In genomic region chr9:8676607-8677006, GRCm38 (mm10) we compare ENCODE assay signal across 11 mouse cellular contexts.
A peak's percentile ranks its signal among the peaks of the same experiment; 100 is the strongest.
DNase-seq lines count a peak whose midpoint lies in the region; ATAC-seq and TF ChIP-seq lines count a peak whose summit lies in the region.
"Had no signal": no experiment of that assay in that cellular context is flagged by ENCODE, and none has a peak within 500 bp of the region (broad histone marks: within the 10 kb centered on the region; RNA-seq: fewer than 3 reads in every experiment).

No protein-coding gene starts in this region.

- no peak overlapping the region for H3K4me2 ChIP-seq in intestine, postnatal 0 days (replicated peaks; ENCODE audit: low read depth)
- H3K4me2 ChIP-seq in intestine, embryonic 15.5 days (replicated peaks): no peak overlapping the region
- no peak overlapping the region for H3K4me2 ChIP-seq in forebrain, postnatal 0 days (ENCODE audit: low read depth)
- H3K4me2 ChIP-seq: heart, embryonic 15.5 days; liver, embryonic 15.5 days had no signal

- DNase-seq in 3T3-L1 (ENCODE audit: low read depth, low spot score) (peak; percentile 4), ES-E14 (ENCODE audit: low read depth, low spot score) (peak; percentile 7)
- peak; percentile 77 for DNase-seq in forebrain, postnatal 0 days
- no peak for DNase-seq in heart, adult 8-10 months (ENCODE audit: low spot score)
- no peak for DNase-seq in gastrocnemius, adult 8-10 months (ENCODE audit: low spot score in 2 of 2)
- DNase-seq in ovary, adult 18-20 months (ENCODE audit: low spot score): no peak

- WGBS in intestine, postnatal 0 days: 59% methylated on average over 1 of the region's 1 CpGs
- WGBS in intestine, embryonic 15.5 days: 70% methylated on average over 1 of the region's 1 CpGs
- WGBS in forebrain, postnatal 0 days: 59% methylated on average over 1 of the region's 1 CpGs

- H3K36me3 ChIP-seq in intestine, postnatal 0 days (ENCODE audit: control insufficient read depth, insufficient read depth): no peaks in the 10 kb centered on the region
- H3K36me3 ChIP-seq in intestine, embryonic 15.5 days: no peaks in the 10 kb centered on the region
- H3K36me3 ChIP-seq in ES-E14 (ENCODE audit: control insufficient read depth, insufficient read depth, low read length, poor library complexity, severe bottlenecking): no peaks in the 10 kb centered on the region
- no peaks in the 10 kb centered on the region for H3K36me3 ChIP-seq in forebrain, postnatal 0 days (ENCODE audit: insufficient read depth)
- H3K36me3 ChIP-seq: heart, embryonic 15.5 days; liver, embryonic 15.5 days had no signal

- H3K27me3 ChIP-seq in intestine, postnatal 0 days (replicated peaks; ENCODE audit: control insufficient read depth, insufficient read depth, low read length): no peaks in the 10 kb centered on the region
- H3K27me3 ChIP-seq in intestine, embryonic 15.5 days (replicated peaks): no peaks in the 10 kb centered on the region
- H3K27me3 ChIP-seq in forebrain, postnatal 0 days (ENCODE audit: insufficient read depth, low read length): no peaks in the 10 kb centered on the region
- H3K27me3 ChIP-seq: heart, embryonic 15.5 days; liver, embryonic 15.5 days had no signal

- no peak overlapping the region for H3K4me3 ChIP-seq in intestine, postnatal 0 days (ENCODE audit: low read depth, low read length)
- no peak overlapping the region for H3K4me3 ChIP-seq in intestine, embryonic 15.5 days (replicated peaks)
- H3K4me3 ChIP-seq in ES-E14 (ENCODE audit: insufficient read depth in 1 of 2, low read depth in 1 of 2, low read length in 2 of 2, poor library complexity in 1 of 2, severe bottlenecking in 1 of 2): no peak overlapping the region
- no peak overlapping the region for H3K4me3 ChIP-seq in forebrain, postnatal 0 days (ENCODE audit: low read depth, low read length)
- H3K4me3 ChIP-seq: heart, embryonic 15.5 days; liver, embryonic 15.5 days had no signal

- no peaks in the 10 kb centered on the region for H3K9me3 ChIP-seq in intestine, postnatal 0 days (ENCODE audit: control insufficient read depth)
- no peaks in the 10 kb centered on the region for H3K9me3 ChIP-seq in intestine, embryonic 15.5 days
- H3K9me3 ChIP-seq in ES-E14 (ENCODE audit: control insufficient read depth, insufficient read depth, low read depth, low read length): no peaks in the 10 kb centered on the region
- no peaks in the 10 kb centered on the region for H3K9me3 ChIP-seq in forebrain, postnatal 0 days (ENCODE audit: low read length)
- H3K9me3 ChIP-seq: heart, embryonic 15.5 days; liver, embryonic 15.5 days had no signal

- H3K9ac ChIP-seq in intestine, postnatal 0 days (ENCODE audit: low read depth, low read length): no peak overlapping the region
- H3K9ac ChIP-seq in intestine, embryonic 15.5 days: no peak overlapping the region
- no peak overlapping the region for H3K9ac ChIP-seq in ES-E14 (ENCODE audit: insufficient read depth, low read depth, low read length, poor library complexity, severe bottlenecking)
- H3K9ac ChIP-seq in forebrain, postnatal 0 days: no peak overlapping the region
- H3K9ac ChIP-seq: heart, embryonic 15.5 days; liver, embryonic 15.5 days had no signal

- no peak overlapping the region for H3K27ac ChIP-seq in intestine, postnatal 0 days (ENCODE audit: low read depth, low read length)
- no peak overlapping the region for H3K27ac ChIP-seq in intestine, embryonic 15.5 days
- no peak overlapping the region for H3K27ac ChIP-seq in ES-E14 (ENCODE audit: insufficient read depth, low read depth, low read length, poor library complexity, severe bottlenecking)
- H3K27ac ChIP-seq in forebrain, postnatal 0 days (ENCODE audit: low read depth, low read length): no peak overlapping the region
- H3K27ac ChIP-seq: heart, embryonic 15.5 days; liver, embryonic 15.5 days had no signal

- peak; percentile 58 for TF ChIP-seq CTCF in intestine, postnatal 0 days (IDR thresholded peaks at IDR 0.05; ENCODE audit: low read depth)
- TF ChIP-seq CTCF in forebrain, postnatal 0 days (IDR thresholded peaks at IDR 0.05; ENCODE audit: low read depth): peak; percentile 77

- no peak for ATAC-seq in intestine, postnatal 0 days
- no peak for ATAC-seq in intestine, embryonic 15.5 days
- ATAC-seq in forebrain, postnatal 0 days: peak; percentile 87
- ATAC-seq: Patski had no signal

- in situ Hi-C loops in ES-E14 (cut with MboI; ENCODE audit: low sequenced_read_pairs in 2 of 2, unreplicated experiment in 2 of 2): no loop called here

- H3K4me1 ChIP-seq in intestine, postnatal 0 days (replicated peaks; ENCODE audit: control insufficient read depth, insufficient read depth, low read length): no peaks in the 10 kb centered on the region
- H3K4me1 ChIP-seq in intestine, embryonic 15.5 days (replicated peaks): no peaks in the 10 kb centered on the region
- H3K4me1 ChIP-seq in ES-E14 (ENCODE audit: control insufficient read depth in 2 of 2, insufficient read depth in 2 of 2, low read length in 2 of 2, poor library complexity in 1 of 2): no peaks in the 10 kb centered on the region
- no peaks in the 10 kb centered on the region for H3K4me1 ChIP-seq in forebrain, postnatal 0 days (ENCODE audit: insufficient read depth)
- H3K4me1 ChIP-seq: heart, embryonic 15.5 days; liver, embryonic 15.5 days had no signal

TF ChIP-seq in ES-E14, 5 proteins besides CTCF, POLR2A, EP300 and RAD21:
- TF ChIP-seq HCFC1 (IDR thresholded peaks at IDR 0.05; ENCODE audit: borderline replicate concordance, insufficient read depth, low read length) (no peak), CHD2 (IDR thresholded peaks at IDR 0.05; ENCODE audit: low read depth, low read length) (no peak), ZNF384 (IDR thresholded peaks at IDR 0.05; ENCODE audit: low read depth, low read length) (no peak), MAFK (IDR thresholded peaks at IDR 0.05; ENCODE audit: insufficient read depth, low read depth, low read length) (no peak), ZC3H11A (IDR thresholded peaks at IDR 0.05; ENCODE audit: borderline replicate concordance, low read depth, low read length) (no peak)

Comparison
In these comparisons a context has a peak if more than half of its experiments do, and no peak if none do; other contexts are left out.
1. DNase-seq: peak in 3T3-L1 (single experiment), ES-E14 (single experiment) and forebrain, postnatal 0 days (single experiment); none in heart, adult 8-10 months (single experiment), gastrocnemius, adult 8-10 months (0 of 2) and ovary, adult 18-20 months (single experiment).